9 mouse cellular contexts compared by ENCODE assay signal in the genomic region with DNA sequence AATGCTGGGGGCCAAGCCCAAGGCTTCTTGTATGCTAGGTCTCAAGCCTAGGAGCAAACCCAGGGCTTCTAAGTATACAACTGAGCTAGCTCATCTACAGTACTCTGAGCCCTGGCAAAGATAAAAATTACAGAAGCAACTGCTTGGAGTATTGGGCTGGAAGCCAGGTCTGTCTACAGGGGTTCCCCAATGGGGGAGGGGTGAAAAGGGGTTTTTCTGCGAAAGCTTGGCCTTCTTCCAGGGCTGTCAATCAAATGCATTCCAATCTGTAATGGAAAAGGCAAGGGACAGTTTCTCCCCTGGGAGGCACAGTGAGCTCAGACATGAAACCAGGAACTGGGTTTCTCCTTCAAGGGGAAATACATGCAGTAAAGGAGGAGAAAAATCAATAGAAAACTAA.
DNase-seq lines count a peak whose midpoint lies in the region; ATAC-seq and TF ChIP-seq lines count a peak whose summit lies in the region.
"Had no signal": no experiment of that assay in that cellular context is flagged by ENCODE, and none has a peak within 500 bp of the region (broad histone marks: within the 10 kb centered on the region; RNA-seq: fewer than 3 reads in every experiment).

No protein-coding gene starts in this region.

- no peak for TF ChIP-seq EP300 in heart, adult 2 months (IDR thresholded peaks at IDR 0.05; ENCODE audit: insufficient read depth, low read depth, low read length)

- TF ChIP-seq POLR2A in heart, adult 2 months (IDR thresholded peaks at IDR 0.05; ENCODE audit: insufficient read depth, low read depth, low read length) = no peak

- H3K4me2 ChIP-seq in midbrain, embryonic 14.5 days (ENCODE audit: low read length) = no peak overlapping the region
- H3K4me2 ChIP-seq in heart, embryonic 13.5 days = no peak overlapping the region

- intact Hi-C loops in heart, adult 2 months (cut with DNase I) = no loop called here
- intact Hi-C loops in heart, postnatal 36 days (cut with DNase I) = no loop called here

- peaks cover 11% of the 10 kb centered on the region for H3K36me3 ChIP-seq in heart, adult 2 months (ENCODE audit: control insufficient read depth, insufficient read depth, low read length)
- H3K36me3 ChIP-seq in midbrain, embryonic 14.5 days (ENCODE audit: control insufficient read depth, insufficient read depth, low read length) = no peaks in the 10 kb centered on the region
- no peaks in the 10 kb centered on the region for H3K36me3 ChIP-seq in midbrain, embryonic 10.5 days
- no peaks in the 10 kb centered on the region for H3K36me3 ChIP-seq in heart, embryonic 13.5 days

- peak overlapping the region; percentile 31 for H3K27ac ChIP-seq in heart, adult 2 months
- H3K27ac ChIP-seq in midbrain, embryonic 14.5 days (replicated peaks; ENCODE audit: low read depth, low read length) = 0 out of 2 replicates have a peak overlapping the region, but pooled peaks have one; percentile 23
- H3K27ac ChIP-seq in midbrain, embryonic 10.5 days (replicated peaks) = no peak overlapping the region
- peak overlapping the region; percentile 65 for H3K27ac ChIP-seq in heart, embryonic 13.5 days (replicated peaks)

- peak; percentile 55; the same call in 1 of the 2 replicates for ATAC-seq in midbrain, embryonic 14.5 days (ENCODE audit: low FRiP score, low TSS enrichment)
- no peak for ATAC-seq in heart, embryonic 13.5 days (ENCODE audit: extremely low read depth, insufficient number of reproducible peaks, low FRiP score, low TSS enrichment)
- ATAC-seq in frontal cortex, adult (ENCODE audit: low TSS enrichment) = no peak

- no peak for TF ChIP-seq CTCF in heart, adult 2 months (IDR thresholded peaks at IDR 0.05)

- H3K9me3 ChIP-seq in midbrain, embryonic 14.5 days (ENCODE audit: control insufficient read depth, low read length) = no peaks in the 10 kb centered on the region
- H3K9me3 ChIP-seq in midbrain, embryonic 10.5 days (replicated peaks) = no peaks in the 10 kb centered on the region
- H3K9me3 ChIP-seq in heart, embryonic 13.5 days = no peaks in the 10 kb centered on the region

- peaks cover 34% of the 10 kb centered on the region for H3K4me1 ChIP-seq in heart, adult 2 months (ENCODE audit: control insufficient read depth, insufficient read depth, low read length)
- peaks cover 18% of the 10 kb centered on the region for H3K4me1 ChIP-seq in midbrain, embryonic 14.5 days (ENCODE audit: control insufficient read depth, insufficient read depth, low read length)
- H3K4me1 ChIP-seq in midbrain, embryonic 10.5 days = peaks cover 12% of the 10 kb centered on the region; the same call in 1 of the 2 replicates
- peaks cover 67% of the 10 kb centered on the region for H3K4me1 ChIP-seq in heart, embryonic 13.5 days

- no peaks in the 10 kb centered on the region for H3K79me2 ChIP-seq in heart, adult 2 months (replicated peaks; ENCODE audit: control insufficient read depth, insufficient read depth, low read length)

- WGBS in heart, adult 2 months = 0% methylated on average over 1 of the region's 1 CpGs
- 7% methylated on average over 1 of the region's 1 CpGs for WGBS in midbrain, embryonic 14.5 days
- 59% methylated on average over 1 of the region's 1 CpGs for WGBS in midbrain, embryonic 10.5 days
- WGBS in heart, embryonic 13.5 days = 4% methylated on average over 1 of the region's 1 CpGs

- no peak overlapping the region for H3K9ac ChIP-seq in heart, adult 2 months (ENCODE audit: low read depth, low read length)
- no peak overlapping the region for H3K9ac ChIP-seq in midbrain, embryonic 14.5 days (replicated peaks; ENCODE audit: low read length)
- H3K9ac ChIP-seq in heart, embryonic 13.5 days = no peak overlapping the region

- no peak for DNase-seq in heart, adult 2 months
- no peak for DNase-seq in heart, postnatal 36 days
- DNase-seq in midbrain, embryonic 14.5 days = peak; percentile 86
- DNase-seq in midbrain, embryonic 10.5 days (ENCODE audit: low spot score) = no peak
- DNase-seq in retina, postnatal 1 day = peak; percentile 51
- DNase-seq in right cerebral cortex, postnatal 25 days = no peak
- DNase-seq: spleen, adult 18-20 months had no signal

- H3K4me3 ChIP-seq in heart, adult 2 months = no peak overlapping the region
- no peak overlapping the region for H3K4me3 ChIP-seq in midbrain, embryonic 14.5 days (replicated peaks; ENCODE audit: low read depth, low read length)
- no peak overlapping the region for H3K4me3 ChIP-seq in midbrain, embryonic 10.5 days
- H3K4me3 ChIP-seq in heart, embryonic 13.5 days = no peak overlapping the region

- no peaks in the 10 kb centered on the region for H3K27me3 ChIP-seq in heart, adult 2 months (ENCODE audit: control insufficient read depth, insufficient read depth, low read length)
- no peaks in the 10 kb centered on the region for H3K27me3 ChIP-seq in midbrain, embryonic 14.5 days (ENCODE audit: control insufficient read depth, insufficient read depth, low read length)
- H3K27me3 ChIP-seq in midbrain, embryonic 10.5 days (ENCODE audit: low read depth, poor library complexity, severe bottlenecking) = no peaks in the 10 kb centered on the region
- H3K27me3 ChIP-seq in heart, embryonic 13.5 days (replicated peaks) = no peaks in the 10 kb centered on the region

Comparison
In these comparisons a context has a peak if more than half of its experiments do, and no peak if none do; other contexts are left out.
1. DNase-seq: peak in midbrain, embryonic 14.5 days (single experiment) and retina, postnatal 1 day (single experiment); none in heart, adult 2 months (0 of 2), heart, postnatal 36 days (0 of 2), midbrain, embryonic 10.5 days (single experiment) and right cerebral cortex, postnatal 25 days (single experiment).